Mouse (Mus musculus) urinary bladder, postnatal 36 days (tissue): Measurements from ENCODE around the gene Zfp513.
"Not testable (repeated sequence)": the region's sequence is repeated elsewhere in the genome, so short reads cannot be mapped to it uniquely, and the experiment has no call there.

ENCODE experiments used
- DNase-seq, 2 experiments: peaks; one replicate each; pipeline ENCODE4 v3.0.0; 2022; ENCODE audit warnings: low spot score in 2 of 2, mixed read lengths in 1 of 2

Gene Zfp513

DNA sequence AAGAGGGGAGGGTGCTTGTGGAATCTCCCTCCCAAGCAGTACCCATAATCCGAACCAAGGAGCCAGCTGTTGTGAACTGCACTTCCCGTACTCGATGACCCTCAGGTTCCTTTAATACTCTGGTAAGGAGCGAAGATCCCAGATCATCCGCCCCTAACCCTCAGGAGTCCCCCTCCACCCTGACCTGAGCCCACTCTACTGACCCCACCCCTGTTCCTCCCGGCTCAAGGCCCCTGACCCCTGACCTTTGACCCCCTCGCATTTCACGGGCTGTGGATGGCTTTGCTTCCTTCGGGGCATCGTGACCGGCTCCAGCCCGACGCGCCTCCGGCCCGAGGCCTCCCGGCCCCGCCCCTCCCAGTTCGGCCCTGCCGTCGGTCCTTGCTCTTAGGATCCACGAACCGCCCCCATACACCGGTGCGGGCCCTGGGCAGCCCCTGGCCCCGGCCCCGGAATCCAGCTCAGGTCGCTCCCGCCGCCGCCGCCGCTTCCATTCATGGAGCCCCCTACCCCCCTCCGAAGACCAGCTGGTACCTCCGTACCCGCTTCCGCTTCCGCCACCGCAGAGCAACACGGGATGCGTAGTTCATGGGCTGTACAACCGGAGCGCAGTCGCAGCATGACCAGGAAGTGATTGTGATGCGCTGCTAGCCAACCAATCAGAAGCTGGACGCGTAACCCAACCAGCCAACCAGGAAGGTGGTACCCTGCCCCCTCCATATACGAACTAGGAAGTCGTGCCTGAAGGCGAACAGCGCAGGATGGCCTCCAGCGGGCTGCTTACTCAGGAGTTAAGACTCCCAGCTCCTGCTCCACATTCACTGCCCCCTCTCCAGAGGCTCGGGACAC lies at the start of gene Zfp513:
Zfp513 (minus strand) TSS at position 562 of the 849 bp plus-strand sequence.
- peak; percentile 88 to 96 for DNase-seq

DNA sequence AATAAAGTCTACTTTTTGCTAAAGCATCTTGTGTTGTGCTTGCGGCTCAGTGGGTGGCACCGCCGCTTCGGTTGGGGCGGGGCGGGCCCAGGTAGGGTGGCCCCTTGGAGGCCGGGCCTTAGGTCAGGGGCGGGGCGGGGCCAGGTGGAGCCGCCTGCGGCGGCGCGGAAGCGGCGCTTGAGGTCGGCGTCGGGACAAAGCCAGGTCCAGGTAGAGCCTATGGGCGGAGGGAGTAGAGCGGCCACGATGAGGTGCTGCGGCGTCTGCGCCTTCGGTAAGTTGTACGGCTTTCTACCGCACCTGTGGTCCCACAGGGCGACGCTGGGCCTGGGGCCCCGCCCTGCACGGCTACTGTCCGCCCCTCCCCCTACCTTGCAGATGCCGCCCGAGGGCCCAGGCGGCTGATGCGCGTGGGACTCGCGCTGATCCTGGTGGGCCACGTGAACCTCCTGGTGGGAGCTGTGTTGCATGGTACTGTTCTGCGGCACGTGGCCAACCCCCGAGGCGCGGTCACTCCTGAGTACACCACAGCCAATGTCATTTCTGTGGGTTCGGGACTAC lies 49.5 kb upstream of the Zfp513 start, which contains the start of gene Krtcap3:
Krtcap3 (plus strand) TSS at position 151 of the 561 bp plus-strand sequence.
- DNase-seq = peak; percentile 68 to 72

DNA sequence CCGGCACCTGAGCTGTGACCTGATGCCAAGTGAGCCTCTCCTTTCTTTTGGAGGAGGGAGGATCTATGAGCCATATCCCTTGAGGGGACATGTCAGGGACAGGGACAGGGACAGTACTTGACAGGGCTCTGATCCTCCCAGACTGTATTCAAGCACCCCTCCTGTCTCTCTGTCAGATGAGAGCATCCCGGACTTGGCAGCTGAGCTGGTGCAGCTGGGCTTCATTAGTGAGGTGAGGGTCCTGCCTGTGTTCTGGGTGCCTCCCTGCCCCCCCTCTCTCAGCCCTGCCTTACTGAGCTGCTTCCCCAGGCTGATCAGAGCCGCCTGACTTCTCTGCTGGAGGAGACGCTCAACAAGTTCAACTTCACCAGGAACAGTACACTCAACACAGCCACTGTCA lies 48.6 kb upstream of the Zfp513 start:
- DNase-seq = no peak

DNA sequence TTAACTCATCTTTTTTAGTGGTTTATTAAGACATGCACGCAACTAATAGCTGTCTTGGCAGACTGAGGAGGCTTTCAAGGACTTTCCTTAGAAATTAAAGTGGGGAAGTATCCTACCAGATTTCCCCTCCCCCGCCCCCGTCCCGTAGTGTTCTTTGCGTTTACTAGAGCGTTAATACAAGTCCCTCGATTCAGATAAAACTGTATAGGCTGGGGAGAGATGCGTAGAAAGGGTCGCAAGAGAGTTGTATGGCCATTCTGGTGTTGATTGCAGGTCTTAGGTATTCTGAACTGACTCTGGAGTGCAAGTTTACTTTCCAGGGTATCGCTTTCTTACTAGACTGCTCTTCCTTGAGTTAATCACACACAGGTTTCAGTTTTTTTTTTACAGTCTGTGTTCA lies 40.1 kb upstream of the Zfp513 start:
- DNase-seq = no peak

GRCm38 (mm10) chr5:31241522-31242034 lies 39.5 kb upstream of the Zfp513 start:
- no peak for DNase-seq

DNA sequence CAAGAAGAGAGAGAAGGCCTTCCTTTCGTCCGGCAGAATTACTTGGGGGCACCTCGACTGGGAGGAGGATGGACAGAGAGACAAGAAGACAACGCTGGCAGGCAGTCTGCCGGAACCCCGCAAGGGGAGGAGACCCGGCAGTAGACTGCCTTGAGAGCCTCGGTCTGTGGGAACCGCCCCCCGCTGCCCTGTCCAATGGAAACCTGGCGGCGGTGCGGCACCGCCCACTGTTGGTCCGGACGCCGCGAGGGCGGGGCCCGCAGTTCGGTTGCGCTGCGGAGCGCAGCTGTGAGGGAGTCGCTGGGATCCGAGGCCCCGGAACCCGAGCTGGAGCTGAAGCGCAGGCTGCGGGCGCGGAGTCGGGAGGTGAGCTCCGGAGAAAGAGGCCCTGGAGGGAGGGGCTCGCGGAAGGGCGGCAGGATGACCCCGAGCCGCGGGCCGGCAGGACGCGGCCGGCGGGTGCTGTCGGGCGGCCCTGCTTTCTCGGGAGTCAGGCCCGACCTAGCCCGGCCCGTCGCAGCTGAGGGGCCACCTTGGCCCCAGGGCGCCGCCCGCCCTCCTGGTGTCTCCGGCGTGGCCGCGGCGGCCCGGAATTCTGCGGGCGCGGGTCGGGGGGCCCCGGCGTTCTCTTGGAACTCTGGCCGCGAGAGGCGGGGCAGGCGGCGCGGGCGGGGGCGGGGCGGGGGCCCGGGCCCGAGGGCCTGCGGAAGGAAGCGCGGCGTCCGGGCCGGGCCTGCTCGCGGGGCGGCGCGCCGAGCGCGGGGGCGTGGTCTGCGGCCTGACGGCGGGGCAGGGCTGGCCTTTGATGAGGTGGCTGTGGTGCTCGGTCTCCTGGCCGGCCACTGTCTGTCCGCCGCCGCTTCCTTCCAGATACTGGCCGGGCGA lies 38.8 kb upstream of the Zfp513 start, which contains the start of the genes Nrbp1 and Gm9970:
Nrbp1 (plus strand) TSS at position 228 of the 885 bp plus-strand sequence.
Gm9970 (minus strand) TSS at position 596 of the 885 bp plus-strand sequence.
- DNase-seq = peak; percentile 90 to 95

- no peak for DNase-seq
These were observed 24.5 kb upstream of the Zfp513 start for GRCm38 (mm10) chr5:31226641-31227040.

- no peak for DNase-seq
These were observed 20.6 kb upstream of the Zfp513 start for GRCm38 (mm10) chr5:31222696-31223095.

DNA sequence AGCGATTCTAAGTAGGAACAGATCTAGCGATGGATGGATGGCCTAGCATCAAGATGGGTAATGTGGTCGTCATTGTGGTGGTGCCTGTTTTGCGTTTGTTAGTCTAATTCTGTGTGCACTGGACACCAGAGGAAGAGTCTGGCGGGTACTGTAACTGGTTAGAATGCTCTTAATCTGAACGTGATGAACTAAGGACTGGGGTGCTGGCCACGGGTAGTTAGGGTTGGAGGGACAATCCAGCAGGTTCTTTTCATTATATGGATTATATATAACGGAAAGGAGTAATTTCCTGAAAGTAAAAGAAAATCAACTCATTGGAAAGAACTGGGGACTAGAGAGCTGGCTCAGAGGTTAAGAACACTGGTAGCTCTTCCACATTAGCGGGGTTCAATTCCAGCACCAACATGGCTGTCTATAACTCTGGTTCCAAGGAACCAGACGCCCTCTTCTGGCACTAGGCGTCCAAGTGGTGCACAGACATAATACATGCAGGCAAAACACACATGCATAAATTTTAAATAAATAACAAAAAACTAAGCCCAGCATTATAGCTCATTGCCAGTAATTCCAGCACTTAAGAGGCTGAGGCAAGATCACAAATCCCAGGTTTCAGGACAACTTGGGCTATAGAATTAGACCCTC lies 19.3 kb upstream of the Zfp513 start:
- no peak for DNase-seq

DNA sequence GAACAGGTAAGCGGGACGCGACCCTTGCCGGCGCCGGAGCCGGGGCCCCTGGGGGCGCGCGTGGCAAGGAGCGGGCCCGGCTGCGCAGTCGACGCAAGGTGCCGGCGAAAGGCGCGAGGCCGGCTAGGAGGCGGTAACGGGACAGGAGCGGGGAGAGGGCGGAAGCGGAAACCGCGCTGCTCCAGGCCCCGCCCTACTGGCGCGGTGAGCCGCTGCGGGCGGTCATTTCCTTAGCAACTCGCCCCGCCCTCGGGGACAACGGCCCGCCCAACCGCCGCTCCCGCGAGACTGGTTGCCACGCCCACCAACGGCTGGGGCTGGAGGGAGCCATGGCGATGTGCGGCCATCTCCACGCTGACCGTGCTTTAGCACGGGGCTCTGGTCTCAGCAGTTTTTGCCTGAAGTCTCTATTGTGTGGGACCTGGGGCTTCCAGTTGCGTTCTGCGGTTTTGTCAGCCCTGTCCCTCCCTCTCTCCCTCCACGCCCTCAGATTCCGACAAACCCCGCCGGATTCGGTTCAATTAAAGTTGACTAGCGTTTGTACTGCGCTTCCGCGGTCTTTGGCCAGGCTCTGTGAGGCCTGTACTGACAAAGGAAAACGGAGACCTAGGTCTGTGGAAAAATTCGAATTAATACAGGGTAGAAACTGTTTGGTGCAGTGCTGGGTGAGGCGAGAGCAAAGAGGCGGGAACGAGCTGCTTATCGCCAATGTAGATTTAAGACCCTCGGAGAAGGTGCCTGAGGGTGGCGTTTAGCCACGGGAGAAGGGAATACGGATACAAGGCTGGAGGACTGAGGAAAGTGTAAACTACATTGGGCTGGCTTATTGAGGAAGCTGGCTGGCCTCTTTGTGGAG lies 18.6 kb upstream of the Zfp513 start, which contains the start of gene Ppm1g:
Ppm1g (minus strand) TSS at position 240 of the 856 bp plus-strand sequence.
- DNase-seq = peak; percentile 98

DNA sequence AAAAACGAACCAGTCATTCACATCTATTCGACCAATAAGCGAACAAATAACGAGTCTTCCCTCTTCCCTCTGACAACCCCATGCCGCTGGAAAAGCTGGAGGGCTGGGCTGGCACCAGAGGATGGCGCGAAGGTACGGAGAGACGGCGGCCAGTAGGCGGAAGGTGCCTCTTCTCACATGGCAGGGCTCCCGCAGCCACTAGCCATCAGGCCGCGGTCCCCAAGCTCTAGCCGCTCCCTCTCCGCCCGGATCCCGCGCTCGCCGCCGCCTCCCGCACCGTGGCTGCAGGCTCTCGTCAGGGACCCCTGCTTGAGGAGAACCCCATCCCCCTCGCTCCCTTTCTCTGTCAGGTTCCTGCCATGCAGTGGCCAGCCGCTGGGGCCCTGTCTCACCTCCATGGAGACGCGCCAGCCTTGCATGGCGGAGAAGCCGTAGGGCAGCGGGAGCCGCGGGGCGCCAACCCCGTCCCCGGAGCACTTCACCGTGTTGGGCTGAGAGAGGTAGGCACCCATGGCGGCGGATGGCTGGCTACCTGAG lies 17.9 kb upstream of the Zfp513 start:
- no peak for DNase-seq

- DNase-seq = no peak
These were observed 17.4 kb upstream of the Zfp513 start for GRCm38 (mm10) chr5:31219474-31219873.

- no peak for DNase-seq
These were observed 17.0 kb upstream of the Zfp513 start for GRCm38 (mm10) chr5:31219070-31219469.

DNA sequence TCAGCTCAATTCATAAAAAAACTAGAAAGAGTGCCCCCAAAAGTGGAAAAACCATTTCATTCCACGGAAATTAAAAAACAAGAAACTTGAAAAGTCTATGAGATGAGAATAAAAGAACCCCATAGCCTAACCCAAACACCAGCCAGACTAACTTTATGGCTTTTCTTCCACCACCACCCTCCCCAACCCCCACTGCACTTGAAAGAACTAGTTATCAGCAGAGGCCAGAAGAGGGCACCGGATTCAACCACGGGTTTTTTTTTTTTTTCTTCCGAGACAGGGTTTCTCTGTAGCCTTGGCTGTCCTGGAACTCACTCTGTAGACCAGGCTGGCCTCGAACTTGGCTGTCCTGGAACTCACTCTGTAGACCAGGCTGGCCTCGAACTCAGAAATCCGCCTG lies 16.2 kb upstream of the Zfp513 start:
- no peak for DNase-seq

GRCm38 (mm10) chr5:31216554-31216953 lies 14.5 kb upstream of the Zfp513 start:
- DNase-seq = not testable (repeated sequence)

- DNase-seq = no peak
These were observed 2.3 kb upstream of the Zfp513 start for GRCm38 (mm10) chr5:31204421-31204820.

DNA sequence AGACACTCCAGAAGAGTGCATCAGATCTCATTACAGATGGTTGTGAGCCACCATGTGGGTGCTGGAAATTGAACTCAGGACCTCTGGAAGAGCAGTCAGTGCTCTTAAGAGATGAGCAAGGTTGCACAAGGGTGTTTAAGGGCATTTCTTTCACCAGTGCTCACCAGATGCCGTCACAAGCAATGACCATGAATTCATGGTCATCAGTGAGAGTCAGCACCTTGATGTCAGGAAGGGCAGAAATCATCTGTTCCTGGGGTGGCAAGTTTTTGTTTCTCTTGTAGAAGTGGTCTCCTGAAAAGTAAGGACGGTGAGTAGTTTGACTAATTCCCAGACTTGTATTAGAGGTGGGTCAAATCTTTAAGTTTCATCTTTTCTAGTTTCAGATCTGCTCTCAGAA lies 1.8 kb upstream of the Zfp513 start:
- DNase-seq = no peak

GRCm38 (mm10) chr5:31202933-31203332 lies 830 bp upstream of the Zfp513 start:
- DNase-seq = no peak

DNA sequence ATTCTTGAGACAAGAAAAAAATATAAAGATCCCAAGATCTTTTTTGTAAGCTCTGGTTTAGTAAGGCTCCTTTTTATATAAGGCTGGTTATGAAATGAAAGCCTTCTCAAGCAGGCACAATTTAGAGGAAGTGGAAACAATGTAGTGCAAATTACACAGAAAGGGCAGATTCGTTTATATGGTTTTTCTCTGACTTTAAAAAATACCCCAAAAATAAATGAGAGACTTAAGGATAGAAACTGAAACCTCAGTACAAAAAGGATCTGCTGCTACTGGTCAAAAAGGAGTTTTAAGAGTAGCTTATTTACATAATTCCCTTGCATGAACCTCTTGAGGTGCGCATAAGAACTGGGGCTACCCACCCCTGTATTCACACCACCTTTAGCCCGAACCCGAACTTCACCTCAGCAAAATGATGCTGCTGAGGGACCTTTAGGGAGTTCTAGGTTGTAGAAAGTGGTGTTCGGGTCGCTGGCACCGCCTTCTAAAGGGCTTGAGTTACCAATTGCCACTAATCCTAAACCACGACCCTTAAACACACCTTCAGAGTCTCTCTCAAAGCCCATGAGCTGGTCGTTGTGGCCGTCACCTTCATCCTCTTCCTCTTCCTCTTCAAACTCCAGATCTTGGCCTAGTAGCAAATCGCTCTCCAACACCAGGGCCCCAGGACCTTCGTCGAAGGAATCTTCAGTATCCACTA lies 911 bp downstream of the Zfp513 start:
- no peak for DNase-seq
